Mouse (Mus musculus): ENCODE measurements around the gene Zfp607b. TPM values are rescaled to one million over a fixed set of nuclear protein-coding genes. Genes with fewer than 3 reads are reported as not detected.

Gene Zfp607b
- total RNA-seq, 2 experiments from 2014 or later: 8.3 to 9.8 TPM

DNA sequence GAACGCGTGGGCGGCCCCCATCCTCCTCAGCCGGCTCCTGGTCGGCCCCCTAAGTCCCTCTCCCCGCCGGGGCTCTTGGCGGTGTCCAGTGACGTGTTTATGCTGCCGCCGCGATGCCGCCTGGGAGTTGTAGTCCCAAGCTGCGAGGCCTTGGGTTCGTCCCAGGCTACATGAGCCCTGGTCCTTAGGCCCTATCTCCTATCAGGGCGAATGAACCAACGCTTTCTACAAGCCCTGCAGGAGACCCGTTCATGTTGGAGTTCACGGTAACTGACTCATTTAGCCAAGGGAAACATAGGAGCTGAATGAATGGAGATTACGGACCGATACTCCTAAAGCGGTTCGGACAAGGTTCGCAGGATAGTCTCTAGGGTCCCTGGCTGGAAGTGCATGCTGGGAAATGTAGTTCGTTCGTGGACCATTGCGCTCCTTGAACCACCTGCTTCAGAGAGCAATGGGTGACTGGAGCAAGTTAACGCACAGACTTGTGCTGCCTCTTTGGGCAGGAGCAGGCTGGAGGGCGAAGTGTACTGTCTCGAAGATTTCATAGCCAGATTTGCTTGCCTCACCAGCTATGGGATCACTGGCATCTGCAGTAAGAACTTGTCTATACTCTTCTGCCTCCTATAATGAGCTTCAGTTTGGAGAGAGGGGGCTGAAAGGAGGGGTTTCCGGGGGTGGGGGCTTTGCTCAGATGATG, 14.5 kb upstream of the Zfp607b start, which contains the start of gene Map3k10:
TSS of gene Map3k10 (minus strand) at position 77 of the 700 bp plus-strand sequence.
- intact Hi-C loops (cut with DNase I): no loop called here
- peak; percentile 94 to 95 for DNase-seq (ENCODE audit: extremely low spot score in 1 of 2, low spot score in 2 of 2)

DNA sequence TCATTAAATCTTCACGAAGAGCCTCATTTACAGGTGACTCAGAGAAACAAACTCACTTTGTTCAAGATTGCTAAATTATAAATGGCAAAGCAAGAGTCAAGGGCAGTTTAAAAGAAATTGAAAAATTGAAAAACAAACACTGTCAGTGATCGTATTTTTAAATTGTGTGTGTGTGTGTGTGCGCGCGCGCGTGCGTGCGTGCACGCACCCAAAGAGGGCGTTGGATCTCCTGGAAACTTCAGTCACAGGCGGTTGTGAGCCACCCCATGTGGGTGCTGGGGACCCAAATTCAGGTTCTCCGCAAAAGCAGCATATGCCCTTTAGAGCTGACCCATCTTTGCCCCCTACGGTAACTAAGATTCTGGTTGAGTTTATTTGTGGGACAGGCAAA, 13.9 kb upstream of the Zfp607b start:
- intact Hi-C loops (cut with DNase I): no loop called here
- no peak for DNase-seq (ENCODE audit: extremely low spot score in 1 of 2, low spot score in 2 of 2)

DNA sequence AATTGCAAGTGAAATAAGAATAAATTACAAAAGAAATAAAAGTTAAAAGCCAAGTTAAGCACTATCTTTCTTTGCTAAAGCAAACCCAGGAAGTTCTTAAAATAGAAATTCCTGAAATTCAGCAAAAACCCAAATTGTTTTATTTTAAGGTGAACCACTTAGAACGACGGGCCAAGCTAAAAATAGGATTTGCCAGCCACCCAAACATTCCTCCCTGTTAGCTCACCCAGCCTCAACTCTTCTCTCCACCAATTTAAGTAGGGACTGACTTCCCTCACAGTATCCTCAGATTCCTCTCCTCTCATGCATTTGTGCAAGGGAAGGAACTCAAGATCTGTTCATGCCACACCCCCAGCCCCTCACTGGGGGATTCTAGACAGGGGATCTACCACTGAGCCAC, 5.9 kb upstream of the Zfp607b start:
- intact Hi-C loops (cut with DNase I): no loop called here
- no peak for DNase-seq (ENCODE audit: extremely low spot score in 1 of 2, low spot score in 2 of 2)

DNA sequence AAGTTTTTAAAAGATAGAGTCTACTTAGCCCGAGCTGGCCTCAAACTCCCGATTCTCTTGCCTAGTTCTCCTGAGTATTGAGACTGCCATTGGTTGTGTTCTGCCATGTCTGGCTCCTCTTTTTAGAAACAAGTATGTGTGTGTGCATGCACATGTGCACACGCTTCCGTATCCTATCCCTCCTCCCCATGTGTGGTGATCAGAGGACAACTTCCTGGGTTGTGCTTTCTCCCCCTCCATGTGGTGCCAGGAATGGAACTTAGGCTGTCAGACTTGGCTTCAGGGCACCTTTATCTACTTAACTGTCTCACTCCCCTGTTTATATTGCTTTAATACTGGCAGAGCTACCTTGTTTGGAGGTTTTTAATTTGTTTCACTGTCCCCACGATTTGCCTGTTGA, 3.9 kb upstream of the Zfp607b start:
- no peak for DNase-seq (ENCODE audit: extremely low spot score in 1 of 2, low spot score in 2 of 2)
- intact Hi-C loops (cut with DNase I): loop anchor here (5.0 kb wide), 1 partner anchor 42 kb away; no protein-coding TSS in a partner anchor

- intact Hi-C loops (cut with DNase I): loop anchor here (5.0 kb wide), 1 partner anchor 42 kb away; no protein-coding TSS in a partner anchor
Observed at GRCm38 (mm10) chr7:27685681-27686080, 3.5 kb upstream of the Zfp607b start.

GRCm38 (mm10) chr7:27687043-27687442, 2.1 kb upstream of the Zfp607b start:
- no peak for DNase-seq (ENCODE audit: extremely low spot score in 1 of 2, low spot score in 2 of 2)
- intact Hi-C loops (cut with DNase I): loop anchor here (5.0 kb wide), 1 partner anchor 40 kb away; no protein-coding TSS in a partner anchor

More at GRCm38 (mm10) chr7:27685681-27686080, 3.5 kb upstream of the Zfp607b start:
- DNase-seq (ENCODE audit: extremely low spot score in 1 of 2, low spot score in 2 of 2): no peak

DNA sequence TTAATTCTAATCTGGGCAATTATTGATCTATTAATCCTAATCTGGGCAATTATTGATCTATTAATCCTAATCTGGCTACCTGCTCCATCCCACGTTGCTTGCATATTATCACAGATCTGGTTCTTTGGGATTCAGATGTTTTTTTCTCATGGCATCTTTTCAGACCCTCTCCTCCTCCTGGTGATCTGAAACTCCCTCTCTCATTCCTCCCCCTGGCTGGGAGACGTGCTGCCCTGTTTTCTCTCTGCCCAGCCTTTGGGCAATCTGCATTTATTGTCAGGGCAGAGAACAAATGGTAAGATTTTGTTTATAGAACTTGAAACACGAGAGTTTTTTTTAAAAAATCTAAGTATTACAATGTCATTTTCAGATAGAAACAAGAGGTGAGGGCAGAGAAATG, 1.3 kb upstream of the Zfp607b start:
- intact Hi-C loops (cut with DNase I): loop anchor here (5.0 kb wide), 1 partner anchor 39 kb away; no protein-coding TSS in a partner anchor
- no peak for DNase-seq (ENCODE audit: extremely low spot score in 1 of 2, low spot score in 2 of 2)

GRCm38 (mm10) chr7:27688246-27688788, 823 bp upstream of the Zfp607b start:
- no peak for DNase-seq (ENCODE audit: extremely low spot score in 1 of 2, low spot score in 2 of 2)
- intact Hi-C loops (cut with DNase I): loop anchor here (5.0 kb wide), 1 partner anchor 39 kb away; no protein-coding TSS in a partner anchor

DNA sequence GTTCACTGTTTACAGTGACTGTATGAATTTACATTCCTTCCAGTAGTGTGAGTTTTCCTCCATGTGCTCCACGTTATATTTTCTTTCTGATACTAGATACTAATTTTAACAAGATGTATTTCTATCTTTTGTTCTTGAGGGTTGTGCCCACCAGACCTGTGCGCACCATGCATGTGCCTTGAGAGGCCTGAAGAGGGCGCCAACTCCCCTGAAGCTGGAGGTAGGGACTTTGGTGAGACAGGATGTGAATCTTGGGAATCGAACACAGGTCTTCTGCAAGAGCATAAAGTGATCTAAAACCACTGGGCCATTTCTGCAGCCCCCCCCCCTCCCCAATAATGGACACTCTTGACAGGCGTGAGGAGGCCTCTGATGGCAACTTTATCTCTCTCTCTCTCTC, 1.9 kb downstream of the Zfp607b start:
- DNase-seq (ENCODE audit: extremely low spot score in 1 of 2, low spot score in 2 of 2): no peak
- intact Hi-C loops (cut with DNase I): no loop called here

DNA sequence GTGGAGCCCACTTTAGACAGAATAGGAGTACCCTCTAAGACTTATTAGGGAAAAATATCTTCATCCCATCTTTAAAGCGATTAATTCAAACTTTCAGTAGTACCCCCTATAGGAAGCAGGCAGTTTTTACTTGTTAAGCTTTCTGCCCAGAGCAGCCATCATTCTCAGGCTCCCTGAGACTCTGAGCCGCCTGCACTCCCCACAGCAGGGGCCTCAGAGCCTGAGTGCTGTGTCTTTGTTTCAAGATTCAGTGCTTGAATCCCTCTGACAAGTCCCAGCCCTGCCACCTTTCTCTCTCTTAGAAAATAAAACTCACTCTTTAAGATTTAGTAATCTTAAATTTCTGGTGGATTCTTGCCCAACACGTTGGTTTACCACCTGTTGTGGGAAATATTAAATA, 7.6 kb downstream of the Zfp607b start:
- intact Hi-C loops (cut with DNase I): no loop called here
- no peak for DNase-seq (ENCODE audit: extremely low spot score in 1 of 2, low spot score in 2 of 2)

DNA sequence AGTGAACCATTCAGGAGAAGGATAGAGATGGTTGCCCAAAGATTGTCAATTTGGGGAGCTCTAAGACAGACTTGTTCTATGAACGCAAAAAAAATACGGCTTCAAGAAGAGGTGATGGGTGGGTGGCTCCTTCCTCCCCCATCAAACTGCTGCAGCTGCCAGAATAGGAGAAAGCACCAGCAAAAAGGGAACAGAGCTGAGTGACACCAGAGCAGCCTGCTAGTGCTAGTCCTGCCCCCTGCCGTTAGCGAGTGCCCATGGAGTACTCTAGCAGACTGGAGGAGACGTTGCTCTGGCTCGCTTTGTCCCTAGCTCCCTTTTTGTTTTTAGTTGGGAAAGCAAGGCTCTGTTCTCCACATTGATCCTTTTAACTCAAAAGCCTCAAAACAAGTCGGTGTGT, 21.3 kb downstream of the Zfp607b start:
- no peak for DNase-seq (ENCODE audit: extremely low spot score in 1 of 2, low spot score in 2 of 2)
- intact Hi-C loops (cut with DNase I): no loop called here

GRCm38 (mm10) chr7:27721951-27722350, 32.8 kb downstream of the Zfp607b start:
- DNase-seq (ENCODE audit: extremely low spot score in 1 of 2, low spot score in 2 of 2): no peak
- intact Hi-C loops (cut with DNase I): no loop called here

DNA sequence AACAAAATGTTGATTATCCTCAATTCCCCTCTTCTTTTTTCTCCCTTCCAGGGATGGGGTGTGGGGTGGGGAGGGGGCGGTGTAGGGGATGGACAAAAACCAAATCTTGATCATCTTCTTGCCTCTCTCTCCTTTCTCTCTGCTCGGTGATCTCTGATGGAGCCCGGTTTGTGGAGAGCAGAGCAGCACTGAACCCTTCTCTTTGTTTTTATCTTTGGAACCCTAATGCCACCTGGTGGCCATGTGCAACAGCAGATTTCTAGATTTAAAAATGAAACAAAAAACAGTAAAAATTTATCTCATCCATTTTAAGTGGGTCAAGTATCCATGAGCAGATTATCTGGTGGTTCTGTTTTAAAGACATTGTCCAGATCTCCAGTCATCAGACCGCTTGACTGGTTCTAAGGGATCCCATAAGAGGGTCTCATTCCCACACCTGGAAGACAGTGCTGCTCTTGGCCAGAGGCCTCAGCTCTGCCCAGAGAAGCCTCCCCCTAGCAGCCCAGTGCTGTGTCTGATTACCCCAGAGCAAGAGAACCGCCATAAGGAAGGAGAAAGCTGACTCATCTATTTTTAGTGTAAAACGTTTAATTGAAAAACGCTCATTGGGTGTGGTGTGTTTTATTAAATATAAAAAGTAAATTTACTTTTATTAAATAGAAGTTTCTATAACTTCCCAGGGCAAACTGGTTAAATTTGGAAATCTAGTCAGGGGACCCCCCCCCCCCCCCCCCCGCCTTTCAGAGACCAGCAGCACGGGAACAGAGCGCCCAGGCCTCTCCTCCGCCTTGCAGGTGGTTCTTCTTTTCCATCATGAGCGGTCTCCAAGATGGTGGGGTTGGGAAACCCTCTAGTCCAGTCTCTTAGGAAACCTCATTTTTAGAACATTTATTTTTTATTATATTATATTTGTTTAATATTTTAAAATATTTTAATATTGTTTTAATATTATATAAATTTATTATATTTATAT, 36.7 kb downstream of the Zfp607b start:
- DNase-seq (ENCODE audit: extremely low spot score in 1 of 2, low spot score in 2 of 2): peak; percentile 41 to 47
- intact Hi-C loops (cut with DNase I): loop anchor here (2.0 to 5.0 kb wide), 2 partner anchors 39 to 207 kb away; partner anchors contain the start of gene Zfp607b

DNA sequence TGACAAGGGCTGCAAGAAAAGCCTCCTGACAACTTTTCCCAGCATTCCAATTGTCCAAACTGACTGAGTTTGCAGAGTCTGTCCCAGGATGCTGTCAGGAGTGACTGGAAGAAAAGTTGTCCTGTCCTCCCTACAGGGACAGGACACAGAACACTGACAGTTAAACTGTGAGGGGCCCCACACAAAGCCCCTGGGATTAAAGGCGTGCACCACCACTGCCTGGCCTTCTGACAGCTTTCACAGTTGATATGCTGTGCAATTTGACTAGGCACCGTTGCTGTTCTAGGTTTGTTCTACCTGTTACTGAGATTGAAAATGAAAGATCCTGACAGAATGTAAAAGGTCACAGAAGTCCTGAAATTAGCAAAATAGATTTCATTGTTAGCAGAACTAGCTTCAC, 38.3 kb downstream of the Zfp607b start:
- intact Hi-C loops (cut with DNase I): loop anchor here (2.0 to 5.0 kb wide), 2 partner anchors 40 to 205 kb away; partner anchors contain the start of gene Zfp607b
- DNase-seq (ENCODE audit: extremely low spot score in 1 of 2, low spot score in 2 of 2): no peak

- intact Hi-C loops (cut with DNase I): no loop called here
- DNase-seq (ENCODE audit: extremely low spot score in 1 of 2, low spot score in 2 of 2): peak; percentile 84 to 90
Observed at GRCm38 (mm10) chr7:27731281-27731883, 42.2 kb downstream of the Zfp607b start, which contains the start of gene Zfp60. TSS of gene Zfp60 (plus strand) at chr7:27731389.

- no peak for DNase-seq (ENCODE audit: extremely low spot score in 1 of 2, low spot score in 2 of 2)
- intact Hi-C loops (cut with DNase I): no loop called here
Observed at GRCm38 (mm10) chr7:27731946-27732345, 42.8 kb downstream of the Zfp607b start.

DNA sequence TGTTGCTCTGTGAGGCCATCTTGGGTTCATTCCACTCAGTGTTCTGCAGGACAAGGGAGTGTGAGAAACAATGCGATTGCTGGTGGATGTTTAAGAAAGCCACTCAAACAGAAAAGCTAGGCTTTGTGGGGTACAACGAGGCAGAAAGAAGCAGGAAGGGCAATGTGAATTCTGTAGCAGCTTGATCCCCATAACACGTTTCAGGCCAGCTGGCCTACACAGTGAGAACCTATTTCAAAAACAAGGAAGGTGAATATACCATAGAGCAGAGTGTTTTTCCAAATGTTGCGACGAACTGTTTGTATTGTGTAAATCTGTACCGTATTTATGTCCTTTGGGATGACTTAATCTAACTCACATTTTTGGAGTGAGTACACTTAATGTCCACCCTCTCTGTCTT, 43.4 kb downstream of the Zfp607b start:
- intact Hi-C loops (cut with DNase I): no loop called here
- DNase-seq (ENCODE audit: extremely low spot score in 1 of 2, low spot score in 2 of 2): no peak

DNA sequence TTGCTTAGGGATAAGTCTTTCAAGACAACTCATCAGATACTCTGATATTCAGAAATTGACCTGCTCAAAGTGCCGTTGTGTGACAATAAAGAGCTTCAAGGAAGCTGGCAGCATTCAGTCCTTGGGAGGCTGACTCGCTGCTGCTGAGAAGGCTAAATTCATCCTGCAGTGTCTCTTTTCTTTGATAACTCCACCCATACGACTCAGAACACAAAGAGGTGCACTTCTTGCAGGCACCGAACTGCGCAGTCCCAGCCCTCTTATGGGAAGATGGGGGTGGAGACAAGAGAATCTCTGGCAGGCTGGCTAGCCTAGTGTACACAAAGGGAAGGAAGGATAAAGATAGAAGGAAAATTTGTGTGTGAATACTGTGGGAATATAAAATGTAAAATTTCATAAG, 46.3 kb downstream of the Zfp607b start:
- intact Hi-C loops (cut with DNase I): no loop called here
- no peak for DNase-seq (ENCODE audit: extremely low spot score in 1 of 2, low spot score in 2 of 2)

Data from left cerebral cortex, postnatal 10 days (tissue).